ENCODE assay signal across 8 mouse cellular contexts in the genomic region with DNA sequence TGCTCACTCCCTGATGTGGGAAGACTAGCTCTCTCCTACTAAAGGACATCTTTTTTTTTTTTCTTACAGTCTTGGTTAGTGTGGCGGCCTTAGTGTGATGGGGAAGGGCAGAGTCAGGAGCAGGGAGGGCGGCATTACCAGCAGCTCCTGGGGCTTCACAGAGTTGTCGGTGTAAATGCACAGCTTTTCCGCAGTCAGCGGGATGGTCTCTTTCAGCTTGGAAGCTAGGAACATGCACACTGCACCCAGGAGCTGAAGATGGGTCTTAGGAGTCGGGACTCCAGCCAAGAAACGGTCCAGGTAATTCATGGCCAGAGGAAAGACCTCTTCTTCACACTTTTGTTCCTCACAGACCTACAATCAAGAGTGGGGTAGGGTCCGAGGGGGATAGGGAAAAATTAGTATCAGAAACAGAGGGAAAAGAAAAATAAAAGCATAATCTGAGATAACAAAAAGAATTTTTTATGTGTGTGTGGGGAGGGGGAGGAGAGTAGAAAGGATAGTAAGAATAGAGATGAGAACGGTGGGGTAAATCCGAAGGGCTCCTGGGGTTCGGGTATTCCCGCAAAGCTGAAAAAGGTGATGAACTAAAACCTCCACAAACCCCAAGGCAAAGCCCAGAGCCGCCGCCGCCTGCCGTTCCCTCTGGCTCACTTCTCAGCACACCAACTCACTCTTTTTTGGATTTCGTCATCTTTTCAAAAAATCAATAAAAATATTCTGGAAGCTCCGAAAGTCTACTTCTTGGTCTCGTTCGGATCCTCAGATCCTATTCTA. TPM values are rescaled to one million over a fixed set of nuclear protein-coding genes. Genes with fewer than 3 reads are reported as not detected.
DNase-seq lines count a peak whose midpoint lies in the region; ATAC-seq and TF ChIP-seq lines count a peak whose summit lies in the region.

No protein-coding gene starts in this region.

- H3K27me3 ChIP-seq in forebrain, embryonic 15.5 days: peaks cover 9% of the 10 kb centered on the region
- H3K27me3 ChIP-seq in midbrain, embryonic 15.5 days (replicated peaks): peaks cover 23% of the 10 kb centered on the region

- H3K9ac ChIP-seq in forebrain, embryonic 15.5 days (replicated peaks): peak overlapping the region; percentile 61
- no peak overlapping the region for H3K9ac ChIP-seq in midbrain, embryonic 15.5 days

- H3K27ac ChIP-seq in gastrocnemius, adult 2 months: peak overlapping the region; percentile 88
- peak overlapping the region; percentile 79 for H3K27ac ChIP-seq in forebrain, embryonic 15.5 days (replicated peaks)
- H3K27ac ChIP-seq in midbrain, embryonic 15.5 days: 0 out of 2 replicates have a peak overlapping the region, but pooled peaks have one; percentile 9

- intact Hi-C loops in gastrocnemius, adult 2 months (cut with DNase I): loop anchor here (5.0 kb wide), 1 partner anchor 119 kb away; no protein-coding TSS in a partner anchor
- intact Hi-C loops in gastrocnemius, postnatal 36 days (cut with DNase I): loop anchor here (5.0 kb wide), 1 partner anchor 229 kb away; no protein-coding TSS in a partner anchor

- TF ChIP-seq CTCF in gastrocnemius, adult 2 months (IDR thresholded peaks at IDR 0.05): no peak

- peak overlapping the region; percentile 80 for H3K4me3 ChIP-seq in gastrocnemius, adult 2 months
- H3K4me3 ChIP-seq in forebrain, embryonic 15.5 days: peak overlapping the region; percentile 57
- peak overlapping the region; percentile 48 for H3K4me3 ChIP-seq in midbrain, embryonic 15.5 days

- no peak for ATAC-seq in forebrain, embryonic 15.5 days (replicated peaks)
- ATAC-seq in midbrain, embryonic 15.5 days (replicated peaks): no peak
- no peak for ATAC-seq in cerebellum, adult (ENCODE audit: insufficient number of reproducible peaks, low FRiP score, low TSS enrichment)

- no peaks in the 10 kb centered on the region for H3K36me3 ChIP-seq in forebrain, embryonic 15.5 days
- no peaks in the 10 kb centered on the region for H3K36me3 ChIP-seq in midbrain, embryonic 15.5 days (replicated peaks)

- peaks cover 76% of the 10 kb centered on the region for H3K4me1 ChIP-seq in forebrain, embryonic 15.5 days
- peaks cover 54% of the 10 kb centered on the region for H3K4me1 ChIP-seq in midbrain, embryonic 15.5 days

- peak; percentile 31 for DNase-seq in gastrocnemius, adult 2 months
- no peak for DNase-seq in gastrocnemius, postnatal 36 days
- DNase-seq in Muller cell, postnatal 12 days (ENCODE audit: inconsistent ontology term): peak; percentile 40
- peak; percentile 57 for DNase-seq in kidney, postnatal 10 days
- DNase-seq in frontal cortex, postnatal 10 days (ENCODE audit: low spot score in 2 of 2): no peak

- peak overlapping the region; percentile 83 for H3K4me2 ChIP-seq in forebrain, embryonic 15.5 days (replicated peaks)
- peak overlapping the region; percentile 74 for H3K4me2 ChIP-seq in midbrain, embryonic 15.5 days

- WGBS in forebrain, embryonic 15.5 days: 1% methylated on average over 20 of the region's 20 CpGs
- WGBS in midbrain, embryonic 15.5 days: 3% methylated on average over 20 of the region's 20 CpGs

- no peaks in the 10 kb centered on the region for H3K9me3 ChIP-seq in forebrain, embryonic 15.5 days
- no peaks in the 10 kb centered on the region for H3K9me3 ChIP-seq in midbrain, embryonic 15.5 days

RNA-seq across cellular contexts. Expression of a gene that starts 3.3 kb away (rescaled TPM):
- total RNA-seq in gastrocnemius, adult 2 months (2021): 10 to 100 TPM in 1 of 2 experiments, 1 to 10 TPM in 1; 6.9 to 16.6 TPM
- 10 to 100 TPM; 15.0 to 16.6 TPM for total RNA-seq in gastrocnemius, postnatal 36 days (2021)
- polyA plus RNA-seq in forebrain, embryonic 15.5 days (2015; fragmentation: Nextera tagmentation; extraction: Ambion mirVana): 1,282 and 1,421 TPM in 2 replicates
- 320 and 370 TPM in 2 replicates for polyA plus RNA-seq in midbrain, embryonic 15.5 days (2015; fragmentation: Nextera tagmentation; extraction: Ambion mirVana)

RNA-seq across cellular contexts. Expression of a gene that starts 39.4 kb away (rescaled TPM):
- 100 to 1,000 TPM in 1 of 2 experiments, 10 to 100 TPM in 1; 76.6 to 103 TPM for total RNA-seq in gastrocnemius, adult 2 months (2021)
- 10 to 100 TPM; 80.9 to 85.1 TPM for total RNA-seq in gastrocnemius, postnatal 36 days (2021)
- 9.2 and 10.0 TPM in 2 replicates for polyA plus RNA-seq in forebrain, embryonic 15.5 days (2015; fragmentation: Nextera tagmentation; extraction: Ambion mirVana)
- 6.5 and 7.1 TPM in 2 replicates for polyA plus RNA-seq in midbrain, embryonic 15.5 days (2015; fragmentation: Nextera tagmentation; extraction: Ambion mirVana)

Comparison
In these comparisons a context has a peak if more than half of its experiments do, and no peak if none do; other contexts are left out.
1. DNase-seq: peak in gastrocnemius, adult 2 months (single experiment), Muller cell, postnatal 12 days (single experiment) and kidney, postnatal 10 days (single experiment); none in gastrocnemius, postnatal 36 days (0 of 2) and frontal cortex, postnatal 10 days (0 of 2).
2. H3K27ac ChIP-seq: peak in every context shown above with its lines; median percentile 88 in gastrocnemius, adult 2 months; 79 in forebrain, embryonic 15.5 days; 9 in midbrain, embryonic 15.5 days.
3. Peak in every context shown above with its lines, with median percentiles within 50 percentile points of each other: H3K4me3 ChIP-seq.